Mouse (Mus musculus) liver, adult 2 months (tissue): ENCODE measurements around the gene Sgsm1.

Experiments
- CTCF ChIP-seq: fragments of 200-500 bp; IDR thresholded peaks from 2 replicates; pipeline ENCODE4 v1.5.1; 2011; ENCODE audit warnings: low read depth, low read length, control low read depth
- POLR2A ChIP-seq: fragments of 200-500 bp; IDR thresholded peaks from 2 replicates; pipeline ENCODE4 v1.6.1; 2011; ENCODE audit warnings: low read length, control low read depth; ENCODE audit not compliant: insufficient read depth; ENCODE audit errors: extremely low read depth

DNA sequence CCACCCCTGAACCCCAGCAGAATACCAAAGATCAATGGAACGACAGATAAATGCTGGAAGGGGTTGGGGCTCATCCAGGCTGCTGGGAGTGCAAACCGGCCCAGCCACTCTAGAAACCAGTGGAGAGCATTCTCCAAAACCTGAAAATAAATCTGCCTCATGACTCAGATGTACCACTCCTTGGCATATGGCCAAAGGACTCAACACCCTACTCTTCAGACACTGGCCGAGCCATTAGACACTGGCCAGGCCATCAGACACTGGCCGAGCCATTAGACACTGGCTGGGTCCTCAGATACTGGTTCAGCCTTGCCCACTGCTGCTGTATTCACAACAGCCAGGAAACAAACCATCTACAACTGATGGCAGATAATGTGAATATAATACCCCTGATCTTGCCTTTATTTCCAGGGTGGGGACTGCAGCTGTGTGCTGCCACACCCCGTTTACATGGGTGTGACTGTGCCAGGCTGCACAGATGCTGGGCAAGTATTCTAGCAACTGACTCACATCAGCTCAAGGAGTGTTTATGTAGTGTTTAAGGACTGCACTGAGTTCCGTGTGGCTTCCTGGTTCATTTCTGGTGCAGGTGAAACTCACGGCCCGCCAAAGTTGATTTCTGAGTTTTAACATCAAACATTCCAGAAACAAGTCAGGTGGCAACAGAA is 61.2 kb downstream of the Sgsm1 start:
- TF ChIP-seq CTCF, result no peak
- TF ChIP-seq POLR2A, result no peak
